8 mouse cellular contexts compared by ENCODE assay signal in genomic region chr2:18026116-18026947, GRCm38 (mm10). TPM values are rescaled to one million over a fixed set of nuclear protein-coding genes. Genes with fewer than 3 reads are reported as not detected.
DNase-seq lines count a peak whose midpoint lies in the region; ATAC-seq and TF ChIP-seq lines count a peak whose summit lies in the region.
"Had no signal": no experiment of that assay in that cellular context is flagged by ENCODE, and none has a peak within 500 bp of the region (broad histone marks: within the 10 kb centered on the region; RNA-seq: fewer than 3 reads in every experiment).

No protein-coding gene starts in this region.

- no peaks in the 10 kb centered on the region for H3K9me3 ChIP-seq in ES-E14 (ENCODE audit: control insufficient read depth, insufficient read depth, low read depth, low read length)
- H3K9me3 ChIP-seq in forebrain, embryonic 11.5 days (ENCODE audit: control insufficient read depth, low read length) = no peaks in the 10 kb centered on the region
- H3K9me3 ChIP-seq in midbrain, embryonic 10.5 days (replicated peaks) = no peaks in the 10 kb centered on the region

- H3K4me2 ChIP-seq in forebrain, embryonic 11.5 days (ENCODE audit: low read depth, low read length, severe bottlenecking) = peak overlapping the region; percentile 93

- peaks cover 0 to 3% of the 10 kb centered on the region in 2 experiments; a peak in 2 of 4 replicates for H3K4me1 ChIP-seq in ES-E14 (ENCODE audit: control insufficient read depth in 2 of 2, insufficient read depth in 2 of 2, low read length in 2 of 2, poor library complexity in 1 of 2)
- peaks cover 4% of the 10 kb centered on the region; the same call in 1 of the 2 replicates for H3K4me1 ChIP-seq in forebrain, embryonic 11.5 days (replicated peaks; ENCODE audit: control insufficient read depth, insufficient read depth, low read length)
- H3K4me1 ChIP-seq in midbrain, embryonic 10.5 days = peaks cover 61% of the 10 kb centered on the region

- H3K36me3 ChIP-seq in ES-E14 (ENCODE audit: control insufficient read depth, insufficient read depth, low read length, poor library complexity, severe bottlenecking) = no peaks in the 10 kb centered on the region
- no peaks in the 10 kb centered on the region for H3K36me3 ChIP-seq in forebrain, embryonic 11.5 days (ENCODE audit: control insufficient read depth, insufficient read depth, low read length)
- H3K36me3 ChIP-seq in midbrain, embryonic 10.5 days = no peaks in the 10 kb centered on the region

- H3K27me3 ChIP-seq in forebrain, embryonic 11.5 days (ENCODE audit: control insufficient read depth, insufficient read depth, low read length) = no peaks in the 10 kb centered on the region
- no peaks in the 10 kb centered on the region for H3K27me3 ChIP-seq in midbrain, embryonic 10.5 days (ENCODE audit: low read depth, poor library complexity, severe bottlenecking)

- peak; percentile 34 for DNase-seq in ES-E14 (ENCODE audit: low read depth, low spot score)
- DNase-seq in adrenal gland, postnatal 36 days = peak; percentile 71 to 79
- DNase-seq in forebrain, embryonic 11.5 days (ENCODE audit: low spot score) = peak; percentile 87
- peak; percentile 70 to 71 for DNase-seq in heart, postnatal 14 days
- peak; percentile 69 to 79 for DNase-seq in kidney, postnatal 4 days
- peak; percentile 81 for DNase-seq in midbrain, embryonic 10.5 days (ENCODE audit: low spot score)
- DNase-seq in spleen, postnatal 4 days (ENCODE audit: low spot score in 2 of 2) = peak; percentile 36 to 73

- in situ Hi-C loops in ES-E14 (cut with MboI; ENCODE audit: low sequenced_read_pairs in 2 of 2, unreplicated experiment in 2 of 2) = loop anchor here in 1 of 2 experiments (25.0 kb wide), 1 partner anchor 1411 kb away; the partner anchor contains the start of gene Ptf1a

- peak; percentile 19 for ATAC-seq in forebrain, embryonic 11.5 days (replicated peaks; ENCODE audit: low FRiP score)

- peak overlapping the region; percentile 78; the same call in 1 of the 2 replicates for H3K27ac ChIP-seq in ES-E14 (ENCODE audit: insufficient read depth, low read depth, low read length, poor library complexity, severe bottlenecking)
- H3K27ac ChIP-seq in forebrain, embryonic 11.5 days (ENCODE audit: low read depth, low read length) = peak overlapping the region; percentile 100
- H3K27ac ChIP-seq in midbrain, embryonic 10.5 days (replicated peaks) = peak overlapping the region; percentile 100

- H3K9ac ChIP-seq in ES-E14 (ENCODE audit: insufficient read depth, low read depth, low read length, poor library complexity, severe bottlenecking) = peak overlapping the region; percentile 68
- peak overlapping the region; percentile 99 for H3K9ac ChIP-seq in forebrain, embryonic 11.5 days (ENCODE audit: low read length)

- peak overlapping the region; percentile 48 to 67 for H3K4me3 ChIP-seq in ES-E14 (ENCODE audit: insufficient read depth in 1 of 2, low read depth in 1 of 2, low read length in 2 of 2, poor library complexity in 1 of 2, severe bottlenecking in 1 of 2)
- H3K4me3 ChIP-seq in forebrain, embryonic 11.5 days (ENCODE audit: low read depth, low read length) = peak overlapping the region; percentile 64
- H3K4me3 ChIP-seq in midbrain, embryonic 10.5 days = peak overlapping the region; percentile 86

- WGBS in forebrain, embryonic 11.5 days = under 1% methylated on average over 44 of the region's 44 CpGs
- under 1% methylated on average over 44 of the region's 44 CpGs for WGBS in midbrain, embryonic 10.5 days

- intact Hi-C loops in heart, postnatal 14 days (cut with DNase I) = loop anchor here (2.0 to 10.0 kb wide), 10 partner anchors 142 to 1318 kb away; partner anchors contain the start of genes Bmi1 and Dnajc1

TF ChIP-seq in ES-E14, 5 proteins besides CTCF, POLR2A, EP300 and RAD21:
- TF ChIP-seq ZC3H11A (IDR thresholded peaks at IDR 0.05; ENCODE audit: borderline replicate concordance, low read depth, low read length) = no peak

RNA-seq across cellular contexts. Expression of gene A930004D18Rik, which starts 11.2 kb away (rescaled TPM):
- 1.9 and 6.2 TPM in 2 replicates for total RNA-seq in ES-E14 (2012; rRNA removed)
- 1 to 10 TPM; 1.4 to 1.9 TPM for total RNA-seq in adrenal gland, postnatal 36 days (2021)
- 12.2 and 15.4 TPM in 2 replicates for polyA plus RNA-seq in forebrain, embryonic 11.5 days (2014; fragmentation: Nextera tagmentation; extraction: Ambion mirVana)
- 1 to 10 TPM; 3.1 to 4.0 TPM for total RNA-seq in heart, postnatal 14 days (2021)
- 25.0 and 25.1 TPM in 2 replicates for polyA plus RNA-seq in midbrain, embryonic 10.5 days (2016; fragmentation: Nextera tagmentation; extraction: Ambion mirVana)

RNA-seq across cellular contexts. Expression of gene Skida1, which starts 22.5 kb away (rescaled TPM):
- 0.63 and 2.6 TPM in 2 replicates for total RNA-seq in ES-E14 (2012; rRNA removed)
- total RNA-seq in adrenal gland, postnatal 36 days (2021) = 1 to 10 TPM; 2.8 to 4.4 TPM
- polyA plus RNA-seq in forebrain, embryonic 11.5 days (2014; fragmentation: Nextera tagmentation; extraction: Ambion mirVana) = 20.2 and 23.3 TPM in 2 replicates
- 1 to 10 TPM; 3.3 to 4.8 TPM for total RNA-seq in heart, postnatal 14 days (2021)
- polyA plus RNA-seq in midbrain, embryonic 10.5 days (2016; fragmentation: Nextera tagmentation; extraction: Ambion mirVana) = 19.3 and 22.7 TPM in 2 replicates

RNA-seq across cellular contexts. Expression of gene Mllt10, which starts 28.7 kb away (rescaled TPM):
- total RNA-seq in ES-E14 (2012; rRNA removed) = 39.7 and 40.7 TPM in 2 replicates
- 10 to 100 TPM; 46.8 to 47.7 TPM for total RNA-seq in adrenal gland, postnatal 36 days (2021)
- polyA plus RNA-seq in forebrain, embryonic 11.5 days (2014; fragmentation: Nextera tagmentation; extraction: Ambion mirVana) = 52.9 and 54.2 TPM in 2 replicates
- 10 to 100 TPM; 41.6 to 42.5 TPM for total RNA-seq in heart, postnatal 14 days (2021)
- 66.9 and 71.0 TPM in 2 replicates for polyA plus RNA-seq in midbrain, embryonic 10.5 days (2016; fragmentation: Nextera tagmentation; extraction: Ambion mirVana)

RNA-seq across cellular contexts. Expression of gene H2al2a, which starts 29.6 kb away (rescaled TPM):
- not detected in 2 replicates for total RNA-seq in ES-E14 (2012; rRNA removed)
- not detected for total RNA-seq in adrenal gland, postnatal 36 days (2021)
- not detected in 2 replicates for polyA plus RNA-seq in forebrain, embryonic 11.5 days (2014; fragmentation: Nextera tagmentation; extraction: Ambion mirVana)
- total RNA-seq in heart, postnatal 14 days (2021) = not detected
- not detected in 2 replicates for polyA plus RNA-seq in midbrain, embryonic 10.5 days (2016; fragmentation: Nextera tagmentation; extraction: Ambion mirVana)
- total RNA-seq: layer of hippocampus, adult 18-20 months had no signal

Comparison
In these comparisons a context has a peak if more than half of its experiments do, and no peak if none do; other contexts are left out.
1. Peak in every context shown above with its lines: DNase-seq, ATAC-seq, H3K4me3 ChIP-seq and H3K27ac ChIP-seq.
2. DNase-seq: peak in every context shown above with its lines; median percentile 87 in forebrain, embryonic 11.5 days; 81 in midbrain, embryonic 10.5 days; 75 in adrenal gland, postnatal 36 days; 74 in kidney, postnatal 4 days; 70 in heart, postnatal 14 days; 54 in spleen, postnatal 4 days; 34 in ES-E14.